Mouse (Mus musculus) heart, adult 2 months (tissue): ENCODE measurements around the gene Olfr811.

Experiments used
- CTCF ChIP-seq: fragments of 200-600 bp; IDR thresholded peaks from 2 replicates; pipeline ENCODE4 v1.8.1; 2022; ENCODE audit warnings: antibody characterized with exemption, mild to moderate bottlenecking, moderate library complexity
- EP300 ChIP-seq: fragments of 200-500 bp; IDR thresholded peaks from 2 replicates; pipeline ENCODE4 v1.6.1; 2011; ENCODE audit warnings: low read depth, low read length, control low read depth; ENCODE audit not compliant: insufficient read depth
- POLR2A ChIP-seq: fragments of 200-500 bp; IDR thresholded peaks from 2 replicates; pipeline ENCODE4 v1.6.1; 2011; ENCODE audit warnings: mild to moderate bottlenecking, low read depth, low read length, control low read depth; ENCODE audit not compliant: insufficient read depth

DNA sequence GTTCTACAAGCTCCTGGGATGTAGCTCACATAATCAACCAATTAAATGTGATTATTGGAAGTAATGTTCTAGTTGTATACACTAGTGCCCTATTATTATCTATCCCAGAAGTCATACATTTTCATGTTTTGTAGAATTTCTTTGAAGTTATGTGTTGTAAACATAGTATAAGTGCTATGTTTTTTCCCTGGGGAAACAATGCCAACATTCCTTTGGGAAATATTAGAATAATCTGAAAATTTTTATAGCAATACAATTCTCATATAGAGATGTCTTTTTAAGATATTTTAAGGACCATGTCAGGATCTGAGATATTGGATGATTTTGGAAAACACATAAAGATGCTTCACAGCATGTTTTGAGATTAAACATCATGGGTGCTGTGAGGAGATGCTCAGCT lies 29.9 kb downstream of the Olfr811 start, which contains the start of gene Olfr809:
- TF ChIP-seq POLR2A (no peak), CTCF (no peak), EP300 (no peak)
